Mouse (Mus musculus): ENCODE results near the gene Wdr35.
"Not testable (repeated sequence)": the region's sequence is repeated elsewhere in the genome, so short reads cannot be mapped to it uniquely, and the experiment has no call there.

Wdr35 gene

DNA sequence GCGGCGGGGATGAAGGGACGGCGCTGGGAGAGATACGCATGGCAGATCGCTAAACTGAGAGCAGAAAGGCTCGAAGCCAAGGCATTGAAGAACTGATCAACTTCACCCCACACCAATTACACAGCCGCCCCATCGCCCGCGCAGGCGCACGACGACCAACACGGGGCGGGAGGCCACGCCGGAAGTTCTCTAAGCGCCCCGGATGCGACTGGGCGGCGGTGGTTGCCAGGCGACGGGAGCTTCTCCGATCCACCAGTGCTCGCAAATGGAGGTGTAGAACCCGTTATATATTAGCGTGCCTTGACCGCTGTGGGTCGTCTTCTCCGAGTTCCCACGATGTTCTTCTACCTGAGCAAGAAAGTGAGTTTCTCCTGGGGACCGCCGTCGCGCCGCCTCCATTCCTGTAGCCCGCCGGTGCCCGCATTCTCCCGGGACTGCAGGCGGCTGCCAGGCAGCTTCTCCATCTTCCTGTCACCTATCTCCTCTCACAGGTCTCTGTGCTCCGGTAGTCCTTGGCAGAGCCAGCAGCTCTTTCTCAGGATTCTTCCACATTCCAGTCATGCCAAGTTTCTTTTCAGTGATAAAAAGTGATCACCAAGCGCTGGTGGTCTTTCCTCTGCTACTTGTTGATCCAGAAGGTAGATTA, at the start of gene Wdr35:
Wdr35 (plus strand) TSS at position 73 of the 646 bp plus-strand sequence.
- DNase-seq (ENCODE audit: extremely low spot score, low spot score) = peak; percentile 87

GRCm38 (mm10) chr12:8927652-8928051, 46.0 kb upstream of the Wdr35 start:
- DNase-seq (ENCODE audit: extremely low spot score, low spot score) = no peak

DNA sequence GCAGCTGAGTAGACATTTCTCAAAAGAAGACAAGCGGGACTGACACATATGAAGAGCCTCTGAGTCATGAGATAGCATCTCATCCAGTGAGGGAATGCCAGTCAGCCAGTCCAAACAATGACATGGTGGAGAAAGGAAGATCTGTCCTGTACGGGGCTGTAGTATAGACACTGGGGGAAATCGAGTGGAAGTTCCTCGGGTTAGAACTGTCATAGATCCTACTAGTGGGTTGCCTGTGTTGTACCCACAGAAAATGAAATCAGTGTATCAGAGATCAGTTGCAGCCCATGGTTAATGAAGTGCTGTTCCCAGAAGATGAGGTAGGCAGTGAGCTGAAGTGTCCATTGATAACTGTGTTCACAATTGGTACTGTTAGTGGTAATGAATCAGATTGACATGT, 44.9 kb upstream of the Wdr35 start:
- DNase-seq (ENCODE audit: extremely low spot score, low spot score) = no peak

DNA sequence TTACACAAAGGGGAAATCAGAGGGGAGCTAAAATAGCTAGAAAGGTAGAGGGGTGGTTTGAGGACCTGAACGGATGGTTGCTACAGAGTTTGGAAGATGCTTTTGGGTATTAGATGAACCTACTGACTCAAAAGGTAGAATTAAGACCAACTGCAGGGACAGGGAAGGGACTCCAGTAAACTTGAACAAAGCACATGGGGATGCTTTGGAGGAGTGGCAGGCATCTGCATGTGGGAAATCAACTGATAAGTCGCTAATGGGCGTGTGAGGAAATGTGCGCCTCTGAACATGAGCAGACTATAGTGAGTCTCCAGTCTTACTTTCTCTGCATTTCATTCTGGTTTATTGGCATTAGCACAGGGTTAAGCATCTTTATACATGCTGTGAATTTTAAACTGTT, 42.6 kb upstream of the Wdr35 start:
- DNase-seq (ENCODE audit: extremely low spot score, low spot score) = no peak

DNA sequence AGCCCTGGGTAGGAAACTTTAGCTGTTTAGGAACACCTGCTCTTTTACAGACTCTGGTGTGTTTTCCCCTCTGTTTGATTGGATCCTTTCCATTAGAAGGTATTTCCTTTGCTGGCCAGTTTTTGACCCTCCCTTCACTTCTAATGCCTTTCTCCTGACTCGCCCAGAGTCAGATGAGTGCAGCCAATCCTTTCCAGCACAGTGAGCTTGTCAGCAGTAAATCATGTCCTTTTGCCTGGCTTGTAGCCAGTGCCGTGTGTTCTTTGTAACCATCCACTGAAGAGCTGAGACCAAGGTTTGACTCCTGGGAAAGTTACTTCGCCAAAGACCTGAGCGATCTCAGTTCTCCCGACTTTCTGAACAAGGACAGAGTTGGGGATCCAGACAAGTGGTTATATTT, 38.3 kb upstream of the Wdr35 start:
- no peak for DNase-seq (ENCODE audit: extremely low spot score, low spot score)

DNA sequence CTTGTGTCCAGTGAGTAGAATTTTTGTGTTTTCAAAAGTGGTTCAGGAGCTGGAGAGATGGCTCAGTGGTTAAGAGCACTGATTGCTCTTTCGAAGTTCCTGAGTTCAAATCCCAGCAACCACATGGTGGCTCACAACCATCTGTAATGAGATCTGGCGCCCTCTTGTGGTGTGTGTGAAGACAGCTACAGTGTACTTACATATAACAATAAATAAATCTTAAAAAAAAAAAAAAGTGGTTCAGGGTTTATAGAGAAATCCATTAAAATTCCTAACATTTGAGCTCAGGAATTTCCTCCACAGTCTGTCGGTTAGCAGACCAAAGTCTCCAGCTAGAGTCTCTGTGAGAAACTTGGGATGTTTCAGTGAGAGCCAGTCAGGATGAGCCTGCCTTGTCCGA, 37.5 kb upstream of the Wdr35 start:
- DNase-seq (ENCODE audit: extremely low spot score, low spot score) = not testable (repeated sequence)

DNA sequence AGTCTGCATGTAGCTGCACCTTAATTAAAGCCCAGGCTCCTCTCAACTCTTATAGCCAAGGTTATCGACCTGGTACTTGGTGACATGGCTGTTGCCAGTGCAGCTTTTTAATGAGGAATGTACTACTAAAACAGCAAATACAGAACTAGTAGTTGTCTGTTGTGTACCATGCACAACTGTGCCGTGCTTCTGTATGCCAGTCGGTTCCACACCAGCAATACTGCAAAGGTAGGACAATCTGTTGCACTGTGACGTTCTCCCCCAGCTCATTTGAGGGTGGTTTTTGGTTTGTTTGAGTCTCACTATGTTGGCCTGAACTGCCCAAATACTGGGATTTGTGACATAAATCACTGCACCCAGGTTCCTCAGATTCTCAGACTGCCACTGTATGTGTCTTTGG, 34.2 kb upstream of the Wdr35 start:
- DNase-seq (ENCODE audit: extremely low spot score, low spot score) = no peak

DNA sequence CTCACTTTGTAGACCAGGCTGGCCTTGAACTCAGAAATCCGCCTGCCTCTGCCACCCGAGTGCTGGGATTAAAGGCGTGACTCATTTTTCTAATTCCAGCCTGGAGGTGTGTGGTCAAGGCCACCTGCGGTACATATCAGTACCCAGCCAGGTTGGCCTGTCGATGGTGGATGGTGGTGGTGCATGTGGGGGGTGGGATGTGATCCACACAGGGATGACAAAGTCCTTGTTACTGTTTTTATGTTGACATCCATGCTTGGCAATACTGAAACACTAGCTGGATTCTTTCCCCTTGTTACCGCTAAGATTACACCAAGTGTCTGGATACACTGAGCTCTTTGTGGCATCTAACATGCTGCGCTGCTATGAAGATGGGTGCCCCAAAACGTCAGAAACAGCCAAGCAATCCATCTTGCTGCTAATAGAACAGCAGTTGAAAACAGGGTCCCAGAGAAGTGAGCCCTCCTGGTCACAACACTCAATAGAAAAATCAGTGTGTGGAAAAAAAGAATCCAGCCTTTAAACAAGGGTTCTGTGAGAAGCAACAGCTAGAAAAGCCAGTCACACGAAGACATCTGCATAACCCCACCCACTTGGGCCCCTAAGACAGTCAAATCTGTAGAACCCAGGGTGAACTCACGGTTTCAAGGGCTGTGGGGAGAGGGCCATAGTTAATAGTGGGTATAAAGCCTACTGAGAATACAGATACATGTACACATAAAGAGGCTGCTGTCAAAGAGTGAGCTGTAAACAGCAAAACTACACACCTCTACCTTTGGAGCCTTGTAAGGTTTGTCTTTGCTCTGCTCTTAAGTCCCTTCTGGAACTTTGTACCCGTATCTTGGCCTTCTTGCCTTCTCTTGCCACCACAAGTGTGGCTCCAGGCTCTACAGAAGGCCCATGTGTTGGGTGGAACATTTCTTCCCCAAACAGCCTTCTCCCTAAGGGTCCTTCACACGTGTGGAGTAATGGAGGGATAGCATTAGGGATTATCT, 33.4 kb upstream of the Wdr35 start:
- DNase-seq (ENCODE audit: extremely low spot score, low spot score) = no peak

DNA sequence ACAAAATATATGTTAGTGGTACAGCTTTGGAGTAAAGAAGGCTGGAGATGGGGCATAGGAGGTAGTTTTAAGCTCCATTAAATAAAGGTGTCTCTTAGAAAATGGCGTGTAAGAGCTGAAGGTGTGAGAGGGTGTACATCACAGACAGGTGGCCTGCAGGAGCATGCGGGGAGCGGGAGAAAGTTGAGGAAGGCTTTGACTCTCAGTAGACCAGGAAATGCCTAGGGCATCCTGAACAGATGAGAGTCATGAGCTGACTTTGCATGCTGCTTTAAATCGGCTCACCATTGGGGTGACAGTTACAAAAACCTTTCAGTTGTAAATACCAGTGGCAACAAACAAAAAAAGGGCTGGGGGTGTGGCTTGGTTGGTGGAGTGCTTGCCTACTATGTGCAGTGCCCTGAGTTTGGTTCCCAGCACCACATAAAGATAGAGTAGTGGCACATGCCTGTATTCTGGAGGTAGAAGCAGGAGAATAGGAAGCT, 32.5 kb upstream of the Wdr35 start:
- DNase-seq (ENCODE audit: extremely low spot score, low spot score) = no peak

DNA sequence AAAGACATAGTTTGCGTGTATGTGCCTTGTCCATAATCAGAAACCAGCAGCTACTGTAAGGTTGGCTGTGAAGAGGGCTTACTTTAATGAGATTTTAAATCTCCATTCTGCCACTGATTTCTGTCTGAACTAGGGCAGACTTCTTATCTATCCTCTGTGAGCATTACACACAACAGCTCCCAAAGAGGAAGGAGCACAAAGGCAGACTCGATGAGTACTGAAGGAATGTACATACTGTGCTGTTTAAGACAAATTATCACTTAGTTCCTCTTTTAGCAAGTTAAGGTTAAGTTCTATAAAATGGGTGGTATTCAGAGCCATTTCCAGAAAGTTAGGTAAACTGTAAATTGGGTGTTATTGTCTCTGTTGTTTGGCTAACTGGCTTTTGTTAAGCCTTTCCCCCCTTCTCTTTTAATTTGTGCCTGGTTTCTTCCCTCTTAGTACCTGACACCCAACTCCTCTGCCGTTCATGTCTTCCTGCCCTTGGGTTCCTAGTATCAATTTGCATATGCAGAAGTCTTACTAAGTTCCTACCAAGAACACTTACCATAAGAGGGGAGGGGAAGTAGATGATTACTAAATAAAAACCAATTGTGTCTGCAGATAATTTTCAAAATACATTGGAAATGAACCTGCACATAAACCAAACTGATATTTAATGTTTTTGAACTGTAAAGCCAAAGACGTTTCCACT, 31.8 kb upstream of the Wdr35 start:
- DNase-seq (ENCODE audit: extremely low spot score, low spot score) = no peak

DNA sequence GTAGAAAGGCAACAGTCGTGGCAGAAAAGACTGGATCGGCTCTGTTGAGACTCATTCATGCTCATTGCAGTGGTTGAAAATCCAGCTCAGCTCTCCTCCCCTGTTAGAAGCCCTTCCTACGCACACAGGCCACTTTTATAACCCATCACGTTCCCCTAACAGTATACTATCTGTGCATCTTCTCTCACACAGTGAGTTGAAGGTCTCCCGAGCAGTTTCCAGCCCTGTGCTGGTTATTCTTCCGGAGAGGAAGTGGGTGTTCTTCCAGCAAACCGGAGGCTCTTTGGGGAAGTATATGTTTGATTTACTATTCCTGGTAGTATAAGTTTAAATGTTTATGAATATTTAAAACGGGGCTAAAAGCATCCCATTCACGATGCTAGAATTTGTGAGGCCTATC, 26.5 kb upstream of the Wdr35 start:
- no peak for DNase-seq (ENCODE audit: extremely low spot score, low spot score)

DNA sequence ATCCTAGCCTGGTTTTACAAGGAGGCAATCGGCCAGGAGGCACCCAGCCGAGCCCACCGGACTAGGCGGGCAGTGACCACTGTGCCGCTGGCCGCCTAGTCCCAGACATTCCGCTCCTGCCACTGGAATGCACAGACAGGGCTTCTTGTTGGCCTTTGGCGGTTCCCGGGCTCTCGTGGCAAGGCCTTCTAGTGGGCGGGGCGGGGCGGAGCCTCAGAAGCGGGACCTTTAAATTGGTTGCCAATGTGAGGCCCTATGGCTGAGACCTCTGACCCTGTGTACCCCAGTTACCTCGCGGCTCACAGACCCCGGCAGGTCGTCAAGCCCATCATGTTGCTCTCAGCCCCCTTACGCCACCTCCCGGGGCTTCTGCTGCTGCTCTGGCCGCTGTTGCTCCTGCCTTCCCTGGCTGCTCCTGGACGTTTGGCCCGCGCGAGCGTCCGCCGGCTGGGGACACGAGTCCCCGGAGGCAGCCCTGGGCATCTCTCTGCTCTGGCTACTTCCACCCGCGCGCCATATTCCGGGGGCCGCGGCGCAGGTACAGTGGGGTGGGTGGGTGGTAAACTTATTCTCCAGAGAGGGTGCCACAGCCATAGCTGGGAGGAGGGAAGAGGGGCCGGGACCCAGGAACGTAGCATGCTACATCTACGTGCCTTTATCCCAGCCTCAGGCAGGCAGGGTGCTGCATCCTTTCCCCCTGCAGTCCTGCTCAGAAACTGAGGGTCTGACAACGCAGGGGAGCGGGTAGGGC, 25.8 kb upstream of the Wdr35 start, which contains the start of gene Matn3:
Matn3 (plus strand) TSS at position 216 of the 751 bp plus-strand sequence.
- DNase-seq (ENCODE audit: extremely low spot score, low spot score) = peak; percentile 83

GRCm38 (mm10) chr12:8953136-8953535, 20.6 kb upstream of the Wdr35 start:
- no peak for DNase-seq (ENCODE audit: extremely low spot score, low spot score)

DNA sequence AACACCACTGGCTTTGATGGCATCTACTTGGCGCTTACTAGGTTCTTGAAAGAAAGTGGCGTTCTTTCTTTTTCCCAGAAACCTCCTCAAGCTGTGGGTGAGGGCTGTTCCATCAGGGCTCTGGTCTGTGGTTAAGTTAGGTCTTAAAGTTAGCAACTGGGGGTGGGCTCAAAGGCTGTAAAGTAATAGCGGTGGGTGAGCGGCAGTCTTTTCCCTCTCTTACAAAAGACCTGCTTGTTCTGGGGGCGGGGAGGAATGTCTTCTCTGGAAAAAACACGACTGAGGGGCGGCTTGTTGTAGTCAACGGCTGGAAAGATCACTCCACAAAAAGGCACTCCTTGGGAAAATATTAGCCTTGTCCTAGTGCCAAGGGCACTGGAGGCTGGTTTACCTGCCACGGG, 19.5 kb upstream of the Wdr35 start:
- no peak for DNase-seq (ENCODE audit: extremely low spot score, low spot score)

DNA sequence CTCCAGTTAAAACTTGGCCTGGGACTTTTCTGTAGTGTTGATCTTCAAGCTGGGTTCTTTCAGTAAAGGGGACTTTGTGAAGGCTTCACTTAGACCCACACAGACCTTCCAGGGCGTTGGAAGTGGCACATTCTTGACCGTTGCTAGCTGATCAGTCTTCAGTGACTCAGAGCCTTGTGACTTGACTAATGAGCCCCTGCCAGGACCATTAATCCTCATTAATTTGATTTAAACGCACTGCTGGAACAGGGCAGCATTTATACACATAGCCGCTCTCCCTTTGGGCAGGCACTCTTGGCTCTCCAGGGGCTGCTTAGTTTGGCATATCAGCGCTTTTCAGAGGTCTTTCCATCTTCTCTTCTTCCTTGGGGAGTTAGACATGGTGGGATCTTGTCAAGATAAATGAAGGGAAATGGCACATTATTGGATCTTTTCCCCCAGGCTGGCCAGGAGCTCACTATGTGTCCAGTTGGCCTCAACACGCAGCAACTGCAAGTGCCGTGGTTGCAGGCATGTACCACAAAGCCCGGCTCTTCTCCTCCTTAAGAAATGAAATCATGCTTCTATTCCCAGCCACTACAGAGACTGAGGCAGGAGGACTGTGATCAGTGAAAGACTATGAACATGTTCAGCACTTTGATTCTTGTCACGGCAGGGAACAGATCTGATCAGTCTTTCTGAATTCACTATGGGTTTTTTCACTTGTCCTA, 11.9 kb upstream of the Wdr35 start:
- DNase-seq (ENCODE audit: extremely low spot score, low spot score) = no peak

GRCm38 (mm10) chr12:8969828-8970227, 3.9 kb upstream of the Wdr35 start:
- DNase-seq (ENCODE audit: extremely low spot score, low spot score) = peak; percentile 49

- DNase-seq (ENCODE audit: extremely low spot score, low spot score) = no peak
Observed at GRCm38 (mm10) chr12:8975076-8975475, 1.4 kb downstream of the Wdr35 start.

GRCm38 (mm10) chr12:8993231-8993630, 19.5 kb downstream of the Wdr35 start:
- no peak for DNase-seq (ENCODE audit: extremely low spot score, low spot score)

DNA sequence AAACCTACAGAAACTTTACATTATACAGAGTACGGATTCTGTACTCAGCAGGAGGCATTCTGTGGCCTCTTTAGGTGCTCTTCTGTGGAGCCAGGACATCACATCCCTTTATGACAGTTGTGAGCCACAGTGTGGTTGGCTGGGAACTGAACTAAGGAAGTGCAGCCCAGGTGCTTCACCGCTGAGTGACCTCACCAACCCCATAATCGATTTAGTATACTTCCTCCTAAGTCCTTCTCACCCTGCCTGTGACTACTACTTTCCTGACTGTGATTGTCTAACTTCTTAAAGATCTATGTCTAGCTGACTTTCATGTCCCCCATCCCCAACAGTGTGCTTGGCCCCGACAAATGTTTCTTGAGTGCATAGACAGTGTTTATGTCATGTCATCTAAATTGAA, 24.6 kb downstream of the Wdr35 start:
- DNase-seq (ENCODE audit: extremely low spot score, low spot score) = no peak

DNA sequence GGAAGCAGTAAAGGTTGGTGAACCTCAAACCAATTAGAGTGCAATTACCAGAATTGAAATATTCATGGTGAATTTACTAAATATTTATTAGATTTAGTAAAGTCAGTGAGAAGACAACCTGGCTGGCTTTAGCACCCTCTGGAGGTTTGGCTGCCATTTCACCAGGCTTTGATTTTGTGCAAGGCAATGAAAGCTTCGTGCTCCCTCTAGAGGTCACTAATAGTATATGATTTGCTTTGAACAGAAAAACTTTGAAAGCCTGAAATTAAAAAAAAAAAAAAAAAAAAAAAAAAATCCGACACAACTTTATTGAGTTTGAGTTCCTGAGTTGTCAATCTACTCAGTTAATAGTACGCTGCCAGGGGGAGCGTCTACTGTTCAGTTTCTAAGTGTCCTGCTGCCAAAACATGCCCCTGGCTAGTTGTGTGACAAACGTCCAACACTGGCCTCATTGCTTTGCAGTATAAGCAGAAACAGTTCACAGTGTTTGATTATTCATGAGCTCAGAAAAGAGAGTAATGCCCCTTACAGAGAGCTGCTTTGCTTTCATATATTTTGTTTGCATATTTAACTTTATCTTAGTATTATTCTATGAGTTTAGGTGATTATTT, 28.5 kb downstream of the Wdr35 start:
- no peak for DNase-seq (ENCODE audit: extremely low spot score, low spot score)

Data from neural tube, embryonic 10.5 days (tissue).